Mouse (Mus musculus) cerebellum, postnatal 10 days (tissue): ENCODE measurements at regions not wholly inside any gene's neighbourhood (a gene's known extent, or its start where the extent isn't known, plus 50 kb on each side); places are given as distances from the start of the nearest gene placed in this dataset.
A peak's percentile ranks its signal among the peaks of the same experiment; 100 is the strongest.

Experiments
- DNase-seq, 2 experiments: peaks; one replicate each; pipeline ENCODE4 v3.0.0; 2021; ENCODE audit warnings: mixed read lengths in 2 of 2

GRCm38 (mm10) chr16:50766055-50766770 is 175.3 kb upstream of the Ccdc54 start:
- DNase-seq = peak; percentile 71 to 81

- DNase-seq = no peak
Measured at GRCm38 (mm10) chr16:50762096-50762495, 171.1 kb upstream of the Ccdc54 start.

- DNase-seq = no peak
Measured at GRCm38 (mm10) chr16:50759979-50760378, 169.0 kb upstream of the Ccdc54 start.

- DNase-seq = peak; percentile 49 to 58
Measured at GRCm38 (mm10) chr16:50756696-50757095, 165.7 kb upstream of the Ccdc54 start.

- no peak for DNase-seq
Measured at GRCm38 (mm10) chr16:50753612-50754389, 162.8 kb upstream of the Ccdc54 start.

- DNase-seq = no peak
Measured at GRCm38 (mm10) chr16:50753046-50753445, 162.1 kb upstream of the Ccdc54 start.

GRCm38 (mm10) chr16:50752277-50752600 is 161.3 kb upstream of the Ccdc54 start:
- DNase-seq = no peak

GRCm38 (mm10) chr16:50751495-50752276 is 160.7 kb upstream of the Ccdc54 start:
- DNase-seq = no peak

- no peak for DNase-seq
Measured at GRCm38 (mm10) chr16:50747698-50748097, 156.7 kb upstream of the Ccdc54 start.

- DNase-seq = no peak
Measured at GRCm38 (mm10) chr16:50745723-50746122, 154.8 kb upstream of the Ccdc54 start.

- DNase-seq = peak; percentile 42 to 61
Measured at GRCm38 (mm10) chr16:50737396-50737843, 146.5 kb upstream of the Ccdc54 start.

GRCm38 (mm10) chr16:50736151-50737047 is 145.4 kb upstream of the Ccdc54 start:
- DNase-seq = peak; percentile 94 to 95

GRCm38 (mm10) chr16:50733359-50733758 is 142.4 kb upstream of the Ccdc54 start:
- no peak for DNase-seq

- peak; percentile 86 to 92 for DNase-seq
Measured at GRCm38 (mm10) chr16:50732082-50733006, 141.4 kb upstream of the Ccdc54 start.

- DNase-seq = peak in 1 of 2 experiments; percentile 28
Measured at GRCm38 (mm10) chr16:50729341-50729740, 138.4 kb upstream of the Ccdc54 start.

GRCm38 (mm10) chr16:50723144-50723543 is 132.2 kb upstream of the Ccdc54 start:
- DNase-seq = no peak

- DNase-seq = peak; percentile 83 to 90
Measured at GRCm38 (mm10) chr16:50717306-50718017, 126.5 kb upstream of the Ccdc54 start.

GRCm38 (mm10) chr16:50709727-50710126 is 118.8 kb upstream of the Ccdc54 start:
- no peak for DNase-seq

GRCm38 (mm10) chr16:50707906-50708305 is 117.0 kb upstream of the Ccdc54 start:
- DNase-seq = peak; percentile 85 to 90

- DNase-seq = peak; percentile 50 to 77
Measured at GRCm38 (mm10) chr16:50705921-50706320, 115.0 kb upstream of the Ccdc54 start.
